Mouse (Mus musculus): ENCODE data around the gene Acer3. TPM values are rescaled to one million over a fixed set of nuclear protein-coding genes. Genes with fewer than 3 reads are reported as not detected.

Acer3 gene
- polyA plus RNA-seq, 1 experiment from 2014 or later: 25.7 TPM

- DNase-seq (ENCODE audit: low spot score): no peak
- 84% methylated on average over 6 of the region's 6 CpGs for WGBS
- Histone ChIP-seq H3K9me3 (no peaks in the 10 kb centered on the region), H3K27me3 (ENCODE audit: insufficient read depth, poor library complexity, severe bottlenecking) (peaks cover 3% of the 10 kb centered on the region; the same call in 1 of the 2 replicates), H3K27ac (no peak overlapping the region), H3K36me3 (peaks cover 34% of the 10 kb centered on the region), H3K4me1 (peaks cover 27% of the 10 kb centered on the region), H3K4me3 (no peak overlapping the region)
Observed at GRCm38 (mm10) chr7:98349821-98350220, 28.8 kb upstream of the Acer3 start.

- H3K27ac ChIP-seq: no peak overlapping the region
- H3K36me3 ChIP-seq: peaks cover 34% of the 10 kb centered on the region
- H3K4me1 ChIP-seq: peaks cover 22% of the 10 kb centered on the region
- H3K4me3 ChIP-seq: no peak overlapping the region
- WGBS: 21% methylated on average over 5 of the region's 5 CpGs
- H3K27me3 ChIP-seq (ENCODE audit: insufficient read depth, poor library complexity, severe bottlenecking): peaks cover 3% of the 10 kb centered on the region; the same call in 1 of the 2 replicates
- H3K9me3 ChIP-seq: no peaks in the 10 kb centered on the region
- peak; percentile 91 for DNase-seq (ENCODE audit: low spot score)
Observed at GRCm38 (mm10) chr7:98349096-98349495, 28.1 kb upstream of the Acer3 start.

GRCm38 (mm10) chr7:98348043-98348442 is 27.0 kb upstream of the Acer3 start:
- 54% methylated on average over 7 of the region's 7 CpGs for WGBS
- no peak overlapping the region for H3K27ac ChIP-seq
- H3K27me3 ChIP-seq (ENCODE audit: insufficient read depth, poor library complexity, severe bottlenecking): peaks cover 8% of the 10 kb centered on the region; the same call in 1 of the 2 replicates
- H3K9me3 ChIP-seq: no peaks in the 10 kb centered on the region
- DNase-seq (ENCODE audit: low spot score): peak; percentile 85
- H3K36me3 ChIP-seq: peaks cover 34% of the 10 kb centered on the region
- no peak overlapping the region for H3K4me3 ChIP-seq
- H3K4me1 ChIP-seq: peaks cover 19% of the 10 kb centered on the region

GRCm38 (mm10) chr7:98347471-98347870 is 26.5 kb upstream of the Acer3 start:
- Histone ChIP-seq H3K27ac (no peak overlapping the region), H3K4me1 (peaks cover 21% of the 10 kb centered on the region), H3K9me3 (no peaks in the 10 kb centered on the region), H3K4me3 (no peak overlapping the region), H3K27me3 (ENCODE audit: insufficient read depth, poor library complexity, severe bottlenecking) (peaks cover 13% of the 10 kb centered on the region), H3K36me3 (peaks cover 28% of the 10 kb centered on the region)
- no peak for DNase-seq (ENCODE audit: low spot score)
- 48% methylated on average over 5 of the region's 5 CpGs for WGBS

GRCm38 (mm10) chr7:98345036-98345435 is 24.0 kb upstream of the Acer3 start:
- Histone ChIP-seq H3K9me3 (no peaks in the 10 kb centered on the region), H3K36me3 (0 out of 2 replicates have a peak, but pooled peaks cover 5% of the 10 kb centered on the region), H3K4me1 (peaks cover 17% of the 10 kb centered on the region), H3K27me3 (ENCODE audit: insufficient read depth, poor library complexity, severe bottlenecking) (peaks cover 15% of the 10 kb centered on the region), H3K4me3 (no peak overlapping the region), H3K27ac (no peak overlapping the region)
- DNase-seq (ENCODE audit: low spot score): no peak
- WGBS: 36% methylated on average over 6 of the region's 6 CpGs

- no peaks in the 10 kb centered on the region for H3K9me3 ChIP-seq
- peaks cover 15% of the 10 kb centered on the region for H3K27me3 ChIP-seq (ENCODE audit: insufficient read depth, poor library complexity, severe bottlenecking)
- DNase-seq (ENCODE audit: low spot score): no peak
- whole genome bisulfite sequencing: 22% methylated on average over 3 of the region's 3 CpGs
- no peaks in the 10 kb centered on the region for H3K36me3 ChIP-seq
- no peak overlapping the region for H3K27ac ChIP-seq
- H3K4me1 ChIP-seq: peaks cover 17% of the 10 kb centered on the region
- H3K4me3 ChIP-seq: no peak overlapping the region
Observed at GRCm38 (mm10) chr7:98344361-98344760, 23.4 kb upstream of the Acer3 start.

GRCm38 (mm10) chr7:98342249-98342648 is 21.2 kb upstream of the Acer3 start:
- H3K4me1 ChIP-seq: peaks cover 9% of the 10 kb centered on the region; the same call in 1 of the 2 replicates
- no peak overlapping the region for H3K4me3 ChIP-seq
- H3K9me3 ChIP-seq: no peaks in the 10 kb centered on the region
- DNase-seq (ENCODE audit: low spot score): no peak
- no peak overlapping the region for H3K27ac ChIP-seq
- H3K27me3 ChIP-seq (ENCODE audit: insufficient read depth, poor library complexity, severe bottlenecking): peaks cover 15% of the 10 kb centered on the region
- H3K36me3 ChIP-seq: no peaks in the 10 kb centered on the region
- WGBS: 56% methylated on average over 3 of the region's 3 CpGs

- H3K9me3 ChIP-seq: no peaks in the 10 kb centered on the region
- no peaks in the 10 kb centered on the region for H3K36me3 ChIP-seq
- DNase-seq (ENCODE audit: low spot score): peak; percentile 94
- H3K27ac ChIP-seq: peak overlapping the region; percentile 84
- peaks cover 9% of the 10 kb centered on the region; the same call in 1 of the 2 replicates for H3K4me1 ChIP-seq
- 2% methylated on average over 13 of the region's 13 CpGs for WGBS
- H3K4me3 ChIP-seq: peak overlapping the region; percentile 57
- H3K27me3 ChIP-seq (ENCODE audit: insufficient read depth, poor library complexity, severe bottlenecking): peaks cover 15% of the 10 kb centered on the region
Observed at GRCm38 (mm10) chr7:98341475-98341874, 20.5 kb upstream of the Acer3 start.

GRCm38 (mm10) chr7:98340343-98340742 is 19.3 kb upstream of the Acer3 start:
- Histone ChIP-seq H3K4me3 (no peak overlapping the region), H3K4me1 (peaks cover 9% of the 10 kb centered on the region; the same call in 1 of the 2 replicates), H3K9me3 (no peaks in the 10 kb centered on the region), H3K27me3 (ENCODE audit: insufficient read depth, poor library complexity, severe bottlenecking) (peaks cover 12% of the 10 kb centered on the region), H3K36me3 (no peaks in the 10 kb centered on the region), H3K27ac (0 out of 2 replicates have a peak overlapping the region, but pooled peaks have one; percentile 13)
- WGBS: 34% methylated on average over 5 of the region's 5 CpGs
- no peak for DNase-seq (ENCODE audit: low spot score)

GRCm38 (mm10) chr7:98333987-98334386 is 13.0 kb upstream of the Acer3 start:
- Histone ChIP-seq H3K4me3 (no peak overlapping the region), H3K36me3 (no peaks in the 10 kb centered on the region), H3K4me1 (peaks cover 35% of the 10 kb centered on the region), H3K27ac (0 out of 2 replicates have a peak overlapping the region, but pooled peaks have one; percentile 65), H3K9me3 (no peaks in the 10 kb centered on the region), H3K27me3 (ENCODE audit: insufficient read depth, poor library complexity, severe bottlenecking) (no peaks in the 10 kb centered on the region)
- no peak for DNase-seq (ENCODE audit: low spot score)
- WGBS: 60% methylated on average over 3 of the region's 3 CpGs

- Histone ChIP-seq H3K4me3 (no peak overlapping the region), H3K4me1 (peaks cover 35% of the 10 kb centered on the region)
Observed at GRCm38 (mm10) chr7:98333507-98333906, 12.5 kb upstream of the Acer3 start.

GRCm38 (mm10) chr7:98332678-98333397 is 11.8 kb upstream of the Acer3 start:
- DNase-seq (ENCODE audit: low spot score): no peak
- H3K4me3 ChIP-seq: no peak overlapping the region
- WGBS: 75% methylated on average over 5 of the region's 5 CpGs
- peak overlapping the region; percentile 18; the same call in 1 of the 2 replicates for H3K27ac ChIP-seq
- peaks cover 35% of the 10 kb centered on the region for H3K4me1 ChIP-seq
- no peaks in the 10 kb centered on the region for H3K27me3 ChIP-seq (ENCODE audit: insufficient read depth, poor library complexity, severe bottlenecking)
- H3K36me3 ChIP-seq: no peaks in the 10 kb centered on the region
- no peaks in the 10 kb centered on the region for H3K9me3 ChIP-seq

More at GRCm38 (mm10) chr7:98333507-98333906, 12.5 kb upstream of the Acer3 start:
- WGBS: 85% methylated on average over 5 of the region's 5 CpGs
- no peak overlapping the region for H3K27ac ChIP-seq
- no peaks in the 10 kb centered on the region for H3K9me3 ChIP-seq
- no peak for DNase-seq (ENCODE audit: low spot score)
- no peaks in the 10 kb centered on the region for H3K36me3 ChIP-seq
- H3K27me3 ChIP-seq (ENCODE audit: insufficient read depth, poor library complexity, severe bottlenecking): no peaks in the 10 kb centered on the region

GRCm38 (mm10) chr7:98331932-98332331 is 10.9 kb upstream of the Acer3 start:
- H3K36me3 ChIP-seq: no peaks in the 10 kb centered on the region
- H3K9me3 ChIP-seq: no peaks in the 10 kb centered on the region
- H3K27ac ChIP-seq: 0 out of 2 replicates have a peak overlapping the region, but pooled peaks have one; percentile 18
- H3K4me1 ChIP-seq: peaks cover 35% of the 10 kb centered on the region
- H3K27me3 ChIP-seq (ENCODE audit: insufficient read depth, poor library complexity, severe bottlenecking): no peaks in the 10 kb centered on the region
- DNase-seq (ENCODE audit: low spot score): no peak
- 31% methylated on average over 3 of the region's 3 CpGs for WGBS
- H3K4me3 ChIP-seq: no peak overlapping the region

All from heart, embryonic 10.5 days (tissue).